ENCODE assay signal across 9 mouse cellular contexts in genomic region chr2:94263530-94263937, GRCm38 (mm10).
DNase-seq lines count a peak whose midpoint lies in the region; ATAC-seq lines count a peak whose summit lies in the region.
"Had no signal": no experiment of that assay in that cellular context is flagged by ENCODE, and none has a peak within 500 bp of the region (broad histone marks: within the 10 kb centered on the region; RNA-seq: fewer than 3 reads in every experiment).

No protein-coding gene starts in this region.

- no peak overlapping the region for H3K27ac ChIP-seq in embryonic facial prominence, embryonic 11.5 days (replicated peaks; ENCODE audit: low read depth, low read length)
- H3K27ac ChIP-seq in intestine, embryonic 14.5 days (ENCODE audit: low read depth) = no peak overlapping the region
- H3K27ac ChIP-seq in midbrain, embryonic 15.5 days = peak overlapping the region; percentile 48

- H3K4me2 ChIP-seq in embryonic facial prominence, embryonic 11.5 days (ENCODE audit: low read depth, low read length) = peak overlapping the region; percentile 40
- H3K4me2 ChIP-seq in intestine, embryonic 14.5 days (ENCODE audit: low read length) = peak overlapping the region; percentile 57
- peak overlapping the region; percentile 82 for H3K4me2 ChIP-seq in midbrain, embryonic 15.5 days

- no peaks in the 10 kb centered on the region for H3K9me3 ChIP-seq in embryonic facial prominence, embryonic 11.5 days (replicated peaks; ENCODE audit: control insufficient read depth, low read length)
- no peaks in the 10 kb centered on the region for H3K9me3 ChIP-seq in intestine, embryonic 14.5 days (ENCODE audit: control insufficient read depth, low read length)
- H3K9me3 ChIP-seq in midbrain, embryonic 15.5 days = no peaks in the 10 kb centered on the region

- WGBS in embryonic facial prominence, embryonic 11.5 days = 1% methylated on average over 14 of the region's 14 CpGs
- WGBS in intestine, embryonic 14.5 days = under 1% methylated on average over 14 of the region's 14 CpGs
- 0% methylated on average over 14 of the region's 14 CpGs for WGBS in midbrain, embryonic 15.5 days

- ATAC-seq in embryonic facial prominence, embryonic 11.5 days (replicated peaks; ENCODE audit: insufficient number of reproducible peaks, low FRiP score, low TSS enrichment, low read depth) = 0 out of 2 replicates have a peak, but pooled peaks have one; percentile 29
- no peak for ATAC-seq in intestine, embryonic 14.5 days (replicated peaks; ENCODE audit: low FRiP score, low TSS enrichment, low read depth)
- no peak for ATAC-seq in midbrain, embryonic 15.5 days (replicated peaks)
- ATAC-seq: Patski had no signal

- H3K4me1 ChIP-seq in embryonic facial prominence, embryonic 11.5 days (ENCODE audit: control insufficient read depth, insufficient read depth, low read length) = no peaks in the 10 kb centered on the region; the same call in 1 of the 2 replicates
- H3K4me1 ChIP-seq in intestine, embryonic 14.5 days (replicated peaks; ENCODE audit: control insufficient read depth, insufficient read depth, low read length) = peaks cover 16% of the 10 kb centered on the region
- peaks cover 49% of the 10 kb centered on the region for H3K4me1 ChIP-seq in midbrain, embryonic 15.5 days

- H3K36me3 ChIP-seq in embryonic facial prominence, embryonic 11.5 days (replicated peaks; ENCODE audit: control insufficient read depth, insufficient read depth, low read depth, low read length) = no peaks in the 10 kb centered on the region
- H3K36me3 ChIP-seq in intestine, embryonic 14.5 days (ENCODE audit: control insufficient read depth, insufficient read depth, low read length) = no peaks in the 10 kb centered on the region
- no peaks in the 10 kb centered on the region for H3K36me3 ChIP-seq in midbrain, embryonic 15.5 days (replicated peaks)

- peak; percentile 58 to 75 for DNase-seq in cerebellum, postnatal 25 days
- no peak for DNase-seq in cerebellum, postnatal 4 days (ENCODE audit: low spot score in 2 of 2)
- DNase-seq in CD4-positive helper T cell, adult 2 months (ENCODE audit: low read depth, low spot score) = peak; percentile 28
- DNase-seq in embryonic facial prominence, embryonic 11.5 days (ENCODE audit: low spot score) = no peak
- DNase-seq in intestine, embryonic 14.5 days (ENCODE audit: low spot score) = peak; percentile 65
- peak; percentile 83 for DNase-seq in testis, postnatal 14 days (ENCODE audit: low spot score)
- DNase-seq in layer of hippocampus, adult 9-10 months (ENCODE audit: low spot score) = no peak

- peak overlapping the region; percentile 7 for H3K9ac ChIP-seq in embryonic facial prominence, embryonic 11.5 days (replicated peaks; ENCODE audit: low read length)
- H3K9ac ChIP-seq in intestine, embryonic 14.5 days (ENCODE audit: low read length) = no peak overlapping the region
- H3K9ac ChIP-seq in midbrain, embryonic 15.5 days = peak overlapping the region; percentile 23; the same call in 1 of the 2 replicates

- H3K4me3 ChIP-seq in embryonic facial prominence, embryonic 11.5 days (ENCODE audit: low read depth, low read length) = peak overlapping the region; percentile 25
- H3K4me3 ChIP-seq in intestine, embryonic 14.5 days (ENCODE audit: low read depth, low read length) = peak overlapping the region; percentile 13; the same call in 1 of the 2 replicates
- H3K4me3 ChIP-seq in midbrain, embryonic 15.5 days = peak overlapping the region; percentile 40

- H3K27me3 ChIP-seq in embryonic facial prominence, embryonic 11.5 days (ENCODE audit: control insufficient read depth, insufficient read depth, low read length) = peaks cover 6% of the 10 kb centered on the region; the same call in 1 of the 2 replicates
- peaks cover 19% of the 10 kb centered on the region; the same call in 1 of the 2 replicates for H3K27me3 ChIP-seq in intestine, embryonic 14.5 days (replicated peaks; ENCODE audit: control insufficient read depth, insufficient read depth, low read length)
- H3K27me3 ChIP-seq in midbrain, embryonic 15.5 days (replicated peaks) = no peaks in the 10 kb centered on the region

Comparison
In these comparisons a context has a peak if more than half of its experiments do, and no peak if none do; other contexts are left out.
1. DNase-seq: peak in cerebellum, postnatal 25 days (2 of 2), CD4-positive helper T cell, adult 2 months (single experiment), intestine, embryonic 14.5 days (single experiment) and testis, postnatal 14 days (single experiment); none in cerebellum, postnatal 4 days (0 of 2), embryonic facial prominence, embryonic 11.5 days (single experiment) and layer of hippocampus, adult 9-10 months (single experiment).
2. Peak in every context shown above with its lines, with median percentiles within 50 percentile points of each other: H3K4me2 ChIP-seq and H3K4me3 ChIP-seq.